Mouse (Mus musculus): ENCODE data around the gene Rras2. TPM values are rescaled to one million over a fixed set of nuclear protein-coding genes. Genes with fewer than 3 reads are reported as not detected.

Gene Rras2
- polyA plus RNA-seq, 1 experiment from 2014 or later = 23.8 TPM

- ATAC-seq = no peak
- Histone ChIP-seq H3K9ac (replicated peaks; ENCODE audit: low read depth, low read length) (no peak overlapping the region), H3K27me3 (replicated peaks; ENCODE audit: control insufficient read depth, insufficient read depth, low read length) (no peaks in the 10 kb centered on the region), H3K4me2 (ENCODE audit: low read length) (no peak overlapping the region), H3K27ac (ENCODE audit: low read length) (no peak overlapping the region), H3K9me3 (ENCODE audit: control insufficient read depth, low read length) (no peaks in the 10 kb centered on the region), H3K36me3 (ENCODE audit: control insufficient read depth, insufficient read depth) (no peaks in the 10 kb centered on the region), H3K4me1 (replicated peaks; ENCODE audit: control insufficient read depth, insufficient read depth, low read length) (peaks cover 4% of the 10 kb centered on the region), H3K4me3 (replicated peaks; ENCODE audit: low read length) (no peak overlapping the region)
- 78% methylated on average over 5 of the region's 5 CpGs for WGBS
Observed at GRCm38 (mm10) chr7:114071395-114071794, 46.2 kb downstream of the Rras2 start.

- Histone ChIP-seq H3K4me2 (ENCODE audit: low read length) (no peak overlapping the region), H3K4me1 (replicated peaks; ENCODE audit: control insufficient read depth, insufficient read depth, low read length) (peaks cover 7% of the 10 kb centered on the region), H3K36me3 (ENCODE audit: control insufficient read depth, insufficient read depth) (no peaks in the 10 kb centered on the region), H3K27ac (ENCODE audit: low read length) (no peak overlapping the region), H3K4me3 (replicated peaks; ENCODE audit: low read length) (no peak overlapping the region), H3K9me3 (ENCODE audit: control insufficient read depth, low read length) (no peaks in the 10 kb centered on the region), H3K9ac (replicated peaks; ENCODE audit: low read depth, low read length) (no peak overlapping the region), H3K27me3 (replicated peaks; ENCODE audit: control insufficient read depth, insufficient read depth, low read length) (no peaks in the 10 kb centered on the region)
- no peak for ATAC-seq
- WGBS = 90% methylated on average over 3 of the region's 3 CpGs
Observed at GRCm38 (mm10) chr7:114070458-114070840, 47.1 kb downstream of the Rras2 start.

GRCm38 (mm10) chr7:114069726-114070457, 47.7 kb downstream of the Rras2 start:
- no peak overlapping the region for H3K27ac ChIP-seq (ENCODE audit: low read length)
- no peak overlapping the region for H3K4me3 ChIP-seq (replicated peaks; ENCODE audit: low read length)
- no peak for ATAC-seq
- no peak overlapping the region for H3K4me2 ChIP-seq (ENCODE audit: low read length)
- peaks cover 7% of the 10 kb centered on the region for H3K4me1 ChIP-seq (replicated peaks; ENCODE audit: control insufficient read depth, insufficient read depth, low read length)
- H3K9ac ChIP-seq (replicated peaks; ENCODE audit: low read depth, low read length) = no peak overlapping the region
- no peaks in the 10 kb centered on the region for H3K36me3 ChIP-seq (ENCODE audit: control insufficient read depth, insufficient read depth)
- no peaks in the 10 kb centered on the region for H3K27me3 ChIP-seq (replicated peaks; ENCODE audit: control insufficient read depth, insufficient read depth, low read length)
- WGBS = 88% methylated on average over 11 of the region's 11 CpGs
- no peaks in the 10 kb centered on the region for H3K9me3 ChIP-seq (ENCODE audit: control insufficient read depth, low read length)

GRCm38 (mm10) chr7:114068956-114069533, 48.5 kb downstream of the Rras2 start:
- H3K36me3 ChIP-seq (ENCODE audit: control insufficient read depth, insufficient read depth) = no peaks in the 10 kb centered on the region
- no peak overlapping the region for H3K27ac ChIP-seq (ENCODE audit: low read length)
- H3K9ac ChIP-seq (replicated peaks; ENCODE audit: low read depth, low read length) = no peak overlapping the region
- H3K27me3 ChIP-seq (replicated peaks; ENCODE audit: control insufficient read depth, insufficient read depth, low read length) = no peaks in the 10 kb centered on the region
- H3K4me2 ChIP-seq (ENCODE audit: low read length) = no peak overlapping the region
- no peaks in the 10 kb centered on the region for H3K9me3 ChIP-seq (ENCODE audit: control insufficient read depth, low read length)
- 82% methylated on average over 11 of the region's 11 CpGs for WGBS
- ATAC-seq = no peak
- peaks cover 7% of the 10 kb centered on the region for H3K4me1 ChIP-seq (replicated peaks; ENCODE audit: control insufficient read depth, insufficient read depth, low read length)
- no peak overlapping the region for H3K4me3 ChIP-seq (replicated peaks; ENCODE audit: low read length)

GRCm38 (mm10) chr7:114066529-114067178, 50.9 kb downstream of the Rras2 start:
- peak; percentile 79 for ATAC-seq
- H3K9ac ChIP-seq (replicated peaks; ENCODE audit: low read depth, low read length) = 0 out of 2 replicates have a peak overlapping the region, but pooled peaks have one; percentile 24

GRCm38 (mm10) chr7:114065407-114066185, 52.0 kb downstream of the Rras2 start:
- no peak overlapping the region for H3K9ac ChIP-seq (replicated peaks; ENCODE audit: low read depth, low read length)
- no peaks in the 10 kb centered on the region for H3K9me3 ChIP-seq (ENCODE audit: control insufficient read depth, low read length)
- H3K27ac ChIP-seq (ENCODE audit: low read length) = no peak overlapping the region
- H3K4me2 ChIP-seq (ENCODE audit: low read length) = no peak overlapping the region
- no peaks in the 10 kb centered on the region for H3K27me3 ChIP-seq (replicated peaks; ENCODE audit: control insufficient read depth, insufficient read depth, low read length)
- no peaks in the 10 kb centered on the region for H3K36me3 ChIP-seq (ENCODE audit: control insufficient read depth, insufficient read depth)
- 46% methylated on average over 11 of the region's 11 CpGs for WGBS
- no peak overlapping the region for H3K4me3 ChIP-seq (replicated peaks; ENCODE audit: low read length)
- peaks cover 9% of the 10 kb centered on the region for H3K4me1 ChIP-seq (replicated peaks; ENCODE audit: control insufficient read depth, insufficient read depth, low read length)
- ATAC-seq = no peak

More at GRCm38 (mm10) chr7:114066529-114067178, 50.9 kb downstream of the Rras2 start:
- no peaks in the 10 kb centered on the region for H3K36me3 ChIP-seq (ENCODE audit: control insufficient read depth, insufficient read depth)
- H3K9me3 ChIP-seq (ENCODE audit: control insufficient read depth, low read length) = no peaks in the 10 kb centered on the region
- no peak overlapping the region for H3K27ac ChIP-seq (ENCODE audit: low read length)
- peak overlapping the region; percentile 29 for H3K4me3 ChIP-seq (replicated peaks; ENCODE audit: low read length)
- H3K4me2 ChIP-seq (ENCODE audit: low read length) = peak overlapping the region; percentile 48
- H3K4me1 ChIP-seq (replicated peaks; ENCODE audit: control insufficient read depth, insufficient read depth, low read length) = peaks cover 9% of the 10 kb centered on the region
- WGBS = 9% methylated on average over 14 of the region's 14 CpGs
- no peaks in the 10 kb centered on the region for H3K27me3 ChIP-seq (replicated peaks; ENCODE audit: control insufficient read depth, insufficient read depth, low read length)

- no peak overlapping the region for H3K4me3 ChIP-seq (replicated peaks; ENCODE audit: low read length)
- no peaks in the 10 kb centered on the region for H3K27me3 ChIP-seq (replicated peaks; ENCODE audit: control insufficient read depth, insufficient read depth, low read length)
- no peak for ATAC-seq
- H3K4me1 ChIP-seq (replicated peaks; ENCODE audit: control insufficient read depth, insufficient read depth, low read length) = peaks cover 12% of the 10 kb centered on the region
- H3K27ac ChIP-seq (ENCODE audit: low read length) = no peak overlapping the region
- H3K4me2 ChIP-seq (ENCODE audit: low read length) = no peak overlapping the region
- whole genome bisulfite sequencing = 83% methylated on average over 6 of the region's 6 CpGs
- no peaks in the 10 kb centered on the region for H3K9me3 ChIP-seq (ENCODE audit: control insufficient read depth, low read length)
- no peaks in the 10 kb centered on the region for H3K36me3 ChIP-seq (ENCODE audit: control insufficient read depth, insufficient read depth)
- H3K9ac ChIP-seq (replicated peaks; ENCODE audit: low read depth, low read length) = no peak overlapping the region
Observed at GRCm38 (mm10) chr7:114063966-114064365, 53.6 kb downstream of the Rras2 start.

- 68% methylated on average over 8 of the region's 8 CpGs for WGBS
Observed at GRCm38 (mm10) chr7:114063534-114063933, 54.0 kb downstream of the Rras2 start.

GRCm38 (mm10) chr7:114062451-114062850, 55.1 kb downstream of the Rras2 start:
- H3K4me1 ChIP-seq (replicated peaks; ENCODE audit: control insufficient read depth, insufficient read depth, low read length) = peaks cover 15% of the 10 kb centered on the region
- no peaks in the 10 kb centered on the region for H3K9me3 ChIP-seq (ENCODE audit: control insufficient read depth, low read length)
- ATAC-seq = no peak
- no peak overlapping the region for H3K27ac ChIP-seq (ENCODE audit: low read length)
- H3K4me3 ChIP-seq (replicated peaks; ENCODE audit: low read length) = no peak overlapping the region
- 57% methylated on average over 1 of the region's 1 CpGs for WGBS
- H3K27me3 ChIP-seq (replicated peaks; ENCODE audit: control insufficient read depth, insufficient read depth, low read length) = no peaks in the 10 kb centered on the region
- H3K4me2 ChIP-seq (ENCODE audit: low read length) = no peak overlapping the region
- no peaks in the 10 kb centered on the region for H3K36me3 ChIP-seq (ENCODE audit: control insufficient read depth, insufficient read depth)
- H3K9ac ChIP-seq (replicated peaks; ENCODE audit: low read depth, low read length) = no peak overlapping the region

More at GRCm38 (mm10) chr7:114063534-114063933, 54.0 kb downstream of the Rras2 start:
- H3K27me3 ChIP-seq (replicated peaks; ENCODE audit: control insufficient read depth, insufficient read depth, low read length) = no peaks in the 10 kb centered on the region
- peaks cover 15% of the 10 kb centered on the region for H3K4me1 ChIP-seq (replicated peaks; ENCODE audit: control insufficient read depth, insufficient read depth, low read length)
- no peak overlapping the region for H3K27ac ChIP-seq (ENCODE audit: low read length)
- no peak for ATAC-seq
- no peak overlapping the region for H3K9ac ChIP-seq (replicated peaks; ENCODE audit: low read depth, low read length)
- no peaks in the 10 kb centered on the region for H3K36me3 ChIP-seq (ENCODE audit: control insufficient read depth, insufficient read depth)
- H3K4me2 ChIP-seq (ENCODE audit: low read length) = no peak overlapping the region
- H3K4me3 ChIP-seq (replicated peaks; ENCODE audit: low read length) = no peak overlapping the region
- H3K9me3 ChIP-seq (ENCODE audit: control insufficient read depth, low read length) = no peaks in the 10 kb centered on the region
